Mouse (Mus musculus) adipocyte (in vitro differentiated cells): ENCODE results near the gene Ubl7.
"Not testable (repeated sequence)": the region's sequence is repeated elsewhere in the genome, so short reads cannot be mapped to it uniquely, and the experiment has no call there.

ENCODE experiments used
- DNase-seq: peaks from one replicate; pipeline ENCODE4 v3.0.0-alpha.2; 2016; ENCODE audit warnings: low spot score

Ubl7 gene

GRCm38 (mm10) chr9:57910254-57911160 is at the start of gene Ubl7:
Ubl7 (plus strand) TSS chr9:57910979.
- peak; percentile 94 for DNase-seq

GRCm38 (mm10) chr9:57861951-57862471 is 48.8 kb upstream of the Ubl7 start:
- DNase-seq = peak; percentile 70

- DNase-seq = no peak
Observed at GRCm38 (mm10) chr9:57864336-57864735, 46.4 kb upstream of the Ubl7 start.

- no peak for DNase-seq
Observed at GRCm38 (mm10) chr9:57866530-57866929, 44.2 kb upstream of the Ubl7 start.

- DNase-seq = no peak
Observed at GRCm38 (mm10) chr9:57867236-57867635, 43.5 kb upstream of the Ubl7 start.

- DNase-seq = no peak
Observed at GRCm38 (mm10) chr9:57867880-57868279, 42.9 kb upstream of the Ubl7 start.

- no peak for DNase-seq
Observed at GRCm38 (mm10) chr9:57868767-57869166, 42.0 kb upstream of the Ubl7 start.

GRCm38 (mm10) chr9:57870273-57870816 is 40.4 kb upstream of the Ubl7 start:
- DNase-seq = peak; percentile 12

- peak; percentile 22 for DNase-seq
Observed at GRCm38 (mm10) chr9:57874134-57874533, 36.6 kb upstream of the Ubl7 start.

- no peak for DNase-seq
Observed at GRCm38 (mm10) chr9:57874994-57875393, 35.8 kb upstream of the Ubl7 start.

- no peak for DNase-seq
Observed at GRCm38 (mm10) chr9:57879213-57879612, 31.6 kb upstream of the Ubl7 start.

GRCm38 (mm10) chr9:57880278-57880677 is 30.5 kb upstream of the Ubl7 start:
- DNase-seq = no peak

- DNase-seq = not testable (repeated sequence)
Observed at GRCm38 (mm10) chr9:57881781-57882180, 29.0 kb upstream of the Ubl7 start.

GRCm38 (mm10) chr9:57883413-57883812 is 27.4 kb upstream of the Ubl7 start:
- no peak for DNase-seq

GRCm38 (mm10) chr9:57888119-57888518 is 22.7 kb upstream of the Ubl7 start:
- no peak for DNase-seq

GRCm38 (mm10) chr9:57900478-57900877 is 10.3 kb upstream of the Ubl7 start:
- DNase-seq = no peak

- no peak for DNase-seq
Observed at GRCm38 (mm10) chr9:57901197-57901596, 9.6 kb upstream of the Ubl7 start.

- no peak for DNase-seq
Observed at GRCm38 (mm10) chr9:57901601-57902000, 9.2 kb upstream of the Ubl7 start.

- no peak for DNase-seq
Observed at GRCm38 (mm10) chr9:57902132-57902531, 8.6 kb upstream of the Ubl7 start.

- no peak for DNase-seq
Observed at GRCm38 (mm10) chr9:57903589-57904249, 7.1 kb upstream of the Ubl7 start.

- DNase-seq = no peak
Observed at GRCm38 (mm10) chr9:57904250-57904644, 6.5 kb upstream of the Ubl7 start.

- DNase-seq = no peak
Observed at GRCm38 (mm10) chr9:57907206-57907605, 3.6 kb upstream of the Ubl7 start.

GRCm38 (mm10) chr9:57912571-57912970 is 1.8 kb downstream of the Ubl7 start:
- peak; percentile 53 for DNase-seq
